Mouse (Mus musculus) intestine, embryonic 16.5 days (tissue): ENCODE measurements around the gene Lamtor3. TPM values are rescaled to one million over a fixed set of nuclear protein-coding genes. Genes with fewer than 3 reads are reported as not detected.

Experiments used
- ATAC-seq: fragments of 200-750 bp; cut with Nextera tagmentation; 2 replicates; pipeline ENCODE4 v1.8.0; 2017; ENCODE audit warnings: moderate TSS enrichment, moderate library complexity
- H3K27ac ChIP-seq: fragments of 300-500 bp; sonication (generic); 2 replicates; pipeline ENCODE4 v1.5.1; 2014; ENCODE audit warnings: mild to moderate bottlenecking, low read length
- H3K27me3 ChIP-seq: fragments of 300-500 bp; sonication (generic); replicated peaks from 2 replicates; pipeline ENCODE4 v1.6.1; 2014; ENCODE audit warnings: low read length, control low read depth, mixed read lengths; ENCODE audit not compliant: control insufficient read depth, insufficient read depth
- H3K36me3 ChIP-seq: fragments of 300-500 bp; sonication (generic); 2 replicates; pipeline ENCODE4 v1.6.1; 2014; ENCODE audit warnings: low read length, control low read depth; ENCODE audit not compliant: control insufficient read depth, insufficient read depth
- H3K4me1 ChIP-seq: fragments of 300-500 bp; sonication (generic); 2 replicates; pipeline ENCODE4 v1.6.1; 2014; ENCODE audit warnings: low read length, control low read depth, mixed read lengths; ENCODE audit not compliant: control insufficient read depth, insufficient read depth
- H3K4me2 ChIP-seq: fragments of 300-500 bp; sonication (generic); 2 replicates; pipeline ENCODE4 v1.6.1; 2014; ENCODE audit warnings: low read depth, low read length, control low read depth
- H3K4me3 ChIP-seq: fragments of 300-500 bp; sonication (generic); 2 replicates; pipeline ENCODE4 v1.5.1; 2014; ENCODE audit warnings: mild to moderate bottlenecking, low read length
- H3K9ac ChIP-seq: fragments of 300-500 bp; sonication (generic); 2 replicates; pipeline ENCODE4 v1.6.1; 2014; ENCODE audit warnings: low read depth, low read length
- H3K9me3 ChIP-seq: fragments of 300-500 bp; sonication (generic); 2 replicates; pipeline ENCODE4 v1.6.1; 2016; ENCODE audit warnings: low read length, control low read depth; ENCODE audit not compliant: control insufficient read depth
- WGBS: fragments of 180-500 bp; shearing (Covaris S2); extraction: QIAGEN DNeasy Blood & Tissue Kit; methylation state at CpG from one replicate; pipeline ENCODE4 v1.1.7; 2014; 5-methylcytosine and 5-hydroxymethylcytosine counted together
- polyA plus RNA-seq: library from polyadenylated mRNA; unstranded; fragments of >200 nt; fragmentation: Nextera tagmentation; extraction: Ambion mirVana; gene quantifications from 2 replicates; pipeline ENCODE4 v1.2.1, GENCODE M21; 2015

The Lamtor3 gene
- polyA plus RNA-seq, 1 experiment from 2014 or later, result 160 TPM

DNA sequence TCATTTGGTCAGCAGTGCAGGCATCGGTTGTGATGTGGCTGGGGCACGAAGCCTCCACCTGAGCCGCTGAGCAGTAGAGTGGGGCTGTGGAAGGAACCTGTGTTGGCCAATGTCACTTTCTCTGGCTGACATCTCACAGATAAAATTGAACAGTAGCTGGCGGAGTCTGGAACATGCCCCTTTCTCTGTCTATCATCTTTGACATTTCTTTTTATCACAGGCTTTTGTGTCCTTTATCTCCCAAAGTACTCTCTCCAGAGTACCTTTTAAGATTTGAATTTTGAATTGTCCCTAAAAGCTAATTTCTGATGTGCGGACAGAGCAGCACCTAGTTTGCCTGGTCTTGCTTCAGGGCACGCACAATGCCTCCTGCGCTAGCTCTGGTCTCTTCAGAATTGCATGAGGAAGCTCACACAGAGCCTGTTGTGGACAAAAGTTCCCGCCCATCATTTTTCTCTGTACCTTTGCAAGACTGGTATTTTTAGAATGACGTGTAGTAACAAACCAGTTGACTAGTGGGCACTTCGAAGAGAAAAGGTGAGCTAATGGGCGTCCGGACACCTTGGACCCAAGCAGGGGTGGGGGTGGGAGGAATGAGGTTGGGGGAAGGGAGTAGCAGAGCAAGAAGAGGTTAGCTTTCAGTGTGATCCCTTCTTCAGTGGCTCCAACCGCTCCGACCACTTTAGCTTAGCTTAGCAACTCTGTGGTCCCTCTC, 50.0 kb downstream of the Lamtor3 start:
- peak overlapping the region; percentile 11; the same call in 1 of the 2 replicates for H3K4me2 ChIP-seq
- H3K9me3 ChIP-seq, result no peaks in the 10 kb centered on the region
- H3K27me3 ChIP-seq, result no peaks in the 10 kb centered on the region
- no peak overlapping the region for H3K4me3 ChIP-seq
- WGBS, result 82% methylated on average over 14 of the region's 14 CpGs
- 0 out of 2 replicates have a peak, but pooled peaks cover 8% of the 10 kb centered on the region for H3K4me1 ChIP-seq
- peak overlapping the region; percentile 40 for H3K27ac ChIP-seq
- peak; percentile 29 for ATAC-seq
- no peak overlapping the region for H3K9ac ChIP-seq
- no peaks in the 10 kb centered on the region for H3K36me3 ChIP-seq

- H3K4me3 ChIP-seq, result no peak overlapping the region
- H3K9me3 ChIP-seq, result no peaks in the 10 kb centered on the region
- H3K9ac ChIP-seq, result no peak overlapping the region
- 55% methylated on average over 9 of the region's 9 CpGs for WGBS
- peak overlapping the region; percentile 40 for H3K27ac ChIP-seq
- ATAC-seq, result peak; percentile 82
- H3K36me3 ChIP-seq, result no peaks in the 10 kb centered on the region
- H3K4me1 ChIP-seq, result 0 out of 2 replicates have a peak, but pooled peaks cover 8% of the 10 kb centered on the region
- H3K27me3 ChIP-seq, result no peaks in the 10 kb centered on the region
- H3K4me2 ChIP-seq, result peak overlapping the region; percentile 11; the same call in 1 of the 2 replicates
Measured at GRCm38 (mm10) chr3:137968820-137969486, 50.6 kb downstream of the Lamtor3 start.

- Histone ChIP-seq H3K27me3 (no peaks in the 10 kb centered on the region), H3K27ac (peak overlapping the region; percentile 1; the same call in 1 of the 2 replicates), H3K4me3 (no peak overlapping the region)
Measured at GRCm38 (mm10) chr3:137969951-137970350, 51.6 kb downstream of the Lamtor3 start.

DNA sequence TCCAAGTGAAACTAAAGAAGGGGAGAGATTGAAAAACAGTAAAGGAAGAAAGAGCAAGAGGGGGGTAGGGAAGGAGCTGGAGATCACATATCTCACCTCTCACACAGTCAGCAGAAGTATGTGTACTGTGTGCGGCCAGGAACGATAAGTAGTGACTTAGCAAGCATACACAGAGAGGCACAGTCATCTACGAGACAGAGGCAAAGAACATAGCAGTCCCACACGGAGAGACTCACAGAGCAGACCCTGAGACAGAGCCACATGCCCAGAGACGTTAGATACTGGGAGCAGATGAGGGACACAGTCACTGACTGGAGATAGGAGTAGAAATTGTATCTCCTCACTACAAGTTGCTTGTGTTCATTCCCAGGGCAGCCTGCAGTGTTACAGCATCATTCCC, 53.9 kb downstream of the Lamtor3 start:
- no peak overlapping the region for H3K9ac ChIP-seq
- peak overlapping the region; percentile 58 for H3K27ac ChIP-seq
- 80% methylated on average over 5 of the region's 5 CpGs for WGBS
- H3K4me3 ChIP-seq, result no peak overlapping the region
- 0 out of 2 replicates have a peak, but pooled peaks cover 8% of the 10 kb centered on the region for H3K4me1 ChIP-seq
- H3K4me2 ChIP-seq, result no peak overlapping the region
- H3K9me3 ChIP-seq, result no peaks in the 10 kb centered on the region
- H3K36me3 ChIP-seq, result no peaks in the 10 kb centered on the region
- no peaks in the 10 kb centered on the region for H3K27me3 ChIP-seq
- peak; percentile 54 for ATAC-seq

More at GRCm38 (mm10) chr3:137969951-137970350, 51.6 kb downstream of the Lamtor3 start:
- 53% methylated on average over 12 of the region's 12 CpGs for WGBS
- Histone ChIP-seq H3K4me1 (0 out of 2 replicates have a peak, but pooled peaks cover 8% of the 10 kb centered on the region), H3K4me2 (peak overlapping the region; percentile 4; the same call in 1 of the 2 replicates), H3K9ac (no peak overlapping the region), H3K36me3 (no peaks in the 10 kb centered on the region), H3K9me3 (no peaks in the 10 kb centered on the region)
- no peak for ATAC-seq

DNA sequence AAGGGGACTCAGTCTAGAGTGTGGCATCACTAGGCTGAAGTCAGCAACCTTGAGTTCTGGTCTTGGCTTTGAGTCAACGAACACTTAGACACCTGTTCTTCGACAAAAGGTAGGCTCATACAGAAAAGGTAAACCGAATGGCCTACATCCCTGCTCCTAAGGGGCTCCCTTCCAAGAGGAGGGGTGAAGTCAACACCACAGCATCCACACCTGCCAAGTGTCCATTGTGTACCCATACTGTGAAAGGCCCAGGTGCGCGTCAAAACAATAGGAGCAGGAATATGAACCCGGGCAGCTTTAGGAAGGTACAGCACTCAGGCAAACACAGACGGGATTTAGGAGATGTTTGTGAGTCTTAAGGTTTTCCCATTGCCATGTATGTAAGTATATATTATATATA, 54.7 kb downstream of the Lamtor3 start:
- Histone ChIP-seq H3K36me3 (no peaks in the 10 kb centered on the region), H3K4me1 (0 out of 2 replicates have a peak, but pooled peaks cover 8% of the 10 kb centered on the region), H3K9me3 (no peaks in the 10 kb centered on the region), H3K27ac (peak overlapping the region; percentile 58; the same call in 1 of the 2 replicates), H3K9ac (no peak overlapping the region), H3K4me2 (no peak overlapping the region), H3K27me3 (no peaks in the 10 kb centered on the region), H3K4me3 (no peak overlapping the region)
- WGBS, result 94% methylated on average over 7 of the region's 7 CpGs
- no peak for ATAC-seq

DNA sequence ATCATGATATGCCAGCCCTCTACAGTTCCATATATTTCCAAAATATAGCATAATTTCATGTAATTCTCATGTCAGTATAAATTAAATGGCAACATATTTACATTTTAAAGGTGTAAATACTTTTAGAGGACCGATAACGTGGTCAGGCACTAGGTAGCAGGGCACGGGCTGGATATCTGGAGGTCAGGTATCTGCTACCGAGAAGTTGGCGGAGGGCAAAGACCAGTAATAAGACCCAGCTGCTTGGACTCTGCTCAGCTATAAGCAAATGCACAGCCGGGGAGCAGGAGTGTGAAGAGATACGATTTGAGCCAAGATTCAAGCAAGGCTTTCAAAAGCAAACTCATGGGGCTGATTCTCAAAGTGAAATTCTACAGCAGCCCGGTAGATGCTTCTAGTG, 56.0 kb downstream of the Lamtor3 start:
- H3K9ac ChIP-seq, result no peak overlapping the region
- peaks cover 11% of the 10 kb centered on the region; the same call in 1 of the 2 replicates for H3K4me1 ChIP-seq
- no peaks in the 10 kb centered on the region for H3K27me3 ChIP-seq
- no peaks in the 10 kb centered on the region for H3K36me3 ChIP-seq
- peak overlapping the region; percentile 59 for H3K27ac ChIP-seq
- H3K4me2 ChIP-seq, result no peak overlapping the region
- H3K9me3 ChIP-seq, result no peaks in the 10 kb centered on the region
- no peak overlapping the region for H3K4me3 ChIP-seq
- ATAC-seq, result peak; percentile 61
- 67% methylated on average over 8 of the region's 8 CpGs for WGBS

DNA sequence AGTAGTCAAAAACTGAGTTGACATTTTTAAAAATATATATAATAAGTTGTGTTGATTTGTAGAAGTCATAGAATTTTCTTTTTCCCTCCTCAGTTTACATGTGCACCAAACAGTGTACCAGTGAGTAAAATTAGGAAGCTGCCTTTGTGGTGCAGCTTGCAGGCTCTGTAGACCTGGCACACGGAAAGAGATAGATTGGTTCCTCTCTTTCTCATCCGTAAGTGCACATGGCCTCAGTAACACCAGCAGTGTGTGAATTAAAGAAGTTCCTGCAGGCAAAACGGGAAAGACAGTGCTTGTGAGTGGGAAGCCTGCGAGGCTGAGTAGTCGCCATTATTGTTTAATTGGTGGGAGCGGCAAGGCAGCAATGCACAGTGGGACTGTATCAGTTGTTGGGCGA, 57.1 kb downstream of the Lamtor3 start:
- H3K4me3 ChIP-seq, result no peak overlapping the region
- H3K36me3 ChIP-seq, result no peaks in the 10 kb centered on the region
- WGBS, result 80% methylated on average over 7 of the region's 7 CpGs
- H3K27ac ChIP-seq, result no peak overlapping the region
- no peak for ATAC-seq
- no peak overlapping the region for H3K9ac ChIP-seq
- H3K27me3 ChIP-seq, result no peaks in the 10 kb centered on the region
- H3K9me3 ChIP-seq, result no peaks in the 10 kb centered on the region
- H3K4me2 ChIP-seq, result no peak overlapping the region
- H3K4me1 ChIP-seq, result peaks cover 10% of the 10 kb centered on the region; the same call in 1 of the 2 replicates

- no peak overlapping the region for H3K4me2 ChIP-seq
- no peak for ATAC-seq
- no peak overlapping the region for H3K27ac ChIP-seq
- WGBS, result 89% methylated on average over 17 of the region's 17 CpGs
- no peak overlapping the region for H3K4me3 ChIP-seq
- H3K9me3 ChIP-seq, result no peaks in the 10 kb centered on the region
- no peaks in the 10 kb centered on the region for H3K27me3 ChIP-seq
- H3K4me1 ChIP-seq, result peaks cover 10% of the 10 kb centered on the region; the same call in 1 of the 2 replicates
- no peaks in the 10 kb centered on the region for H3K36me3 ChIP-seq
- H3K9ac ChIP-seq, result no peak overlapping the region
Measured at GRCm38 (mm10) chr3:137975856-137976423, 57.6 kb downstream of the Lamtor3 start.

DNA sequence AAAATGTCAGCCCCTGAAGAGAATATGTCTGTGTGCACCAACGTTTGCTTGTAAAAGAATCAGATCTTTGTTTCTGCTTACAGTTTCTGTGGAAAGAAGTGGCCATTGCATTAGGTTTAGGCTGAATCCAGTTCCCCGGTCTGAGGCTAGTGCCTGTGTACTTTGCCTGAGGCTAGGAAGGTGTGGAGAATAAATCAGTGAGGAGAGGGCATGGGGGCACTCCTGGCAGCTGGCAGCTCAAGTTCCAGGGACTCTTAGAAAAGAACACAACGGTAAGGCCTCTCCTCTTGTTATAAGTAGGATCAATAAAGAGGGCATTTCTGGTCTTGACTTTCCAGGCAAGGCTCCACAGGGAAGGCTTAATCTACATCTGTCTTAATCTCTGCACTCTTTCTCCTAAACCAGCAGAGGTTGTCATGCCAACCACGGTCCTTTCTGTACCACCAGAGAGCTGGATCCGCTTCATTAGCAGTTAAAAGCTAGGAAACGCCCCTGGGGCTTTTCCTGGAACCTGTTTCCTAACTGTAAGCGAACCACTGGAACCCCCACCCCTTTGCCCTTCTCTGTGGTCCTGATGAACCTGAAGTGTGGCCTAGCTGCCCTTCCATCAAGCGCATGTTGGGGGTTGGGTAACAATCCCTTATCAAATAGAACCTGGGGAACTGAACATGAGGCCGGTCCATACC, 58.8 kb downstream of the Lamtor3 start:
- no peaks in the 10 kb centered on the region for H3K27me3 ChIP-seq
- H3K4me2 ChIP-seq, result no peak overlapping the region
- no peak overlapping the region; the same call in 1 of the 2 replicates for H3K27ac ChIP-seq
- WGBS, result 61% methylated on average over 9 of the region's 9 CpGs
- H3K36me3 ChIP-seq, result no peaks in the 10 kb centered on the region
- ATAC-seq, result no peak
- peaks cover 10% of the 10 kb centered on the region; the same call in 1 of the 2 replicates for H3K4me1 ChIP-seq
- no peak overlapping the region for H3K9ac ChIP-seq
- H3K9me3 ChIP-seq, result no peaks in the 10 kb centered on the region
- H3K4me3 ChIP-seq, result no peak overlapping the region
